Mouse (Mus musculus): ENCODE results near the gene Ric1.

DNA sequence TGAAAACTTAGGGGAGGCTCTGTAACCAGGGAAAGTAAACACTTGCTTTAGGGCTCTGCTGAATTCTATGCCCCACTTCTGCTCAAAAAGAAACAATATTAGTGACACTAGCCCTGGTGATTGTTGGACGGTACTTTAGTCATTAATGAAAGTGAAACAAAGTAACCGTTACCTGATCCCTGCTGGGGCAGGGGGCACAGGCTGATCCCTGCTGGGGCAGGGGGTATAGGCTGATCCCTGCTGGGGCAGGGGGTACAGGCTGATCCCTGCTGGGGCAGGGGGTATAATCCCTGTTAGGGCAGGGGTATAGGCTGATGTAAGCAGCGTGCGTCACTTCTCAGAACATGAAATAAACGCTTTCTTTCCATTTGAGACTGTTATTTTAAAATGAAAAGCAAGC is 119.4 kb downstream of the Ric1 start:
- TF ChIP-seq CTCF (conservative IDR thresholded peaks at IDR 0.05; ENCODE audit: insufficient read depth, insufficient read length, low read depth, low read length) (no peak), POLR2A (IDR thresholded peaks at IDR 0.05; ENCODE audit: low read depth, low read length) (no peak)
